Mouse (Mus musculus) cortical plate, adult 2 months (tissue): ENCODE measurements around the gene Vmn1r36. TPM values are rescaled to one million over a fixed set of nuclear protein-coding genes. Genes with fewer than 3 reads are reported as not detected.
"Not testable (repeated sequence)": the region's sequence is repeated elsewhere in the genome, so short reads cannot be mapped to it uniquely, and the experiment has no call there.

Experiments
- H3K27ac ChIP-seq: fragments of 200-500 bp; 2 replicates; pipeline ENCODE4 v1.5.1; 2012; ENCODE audit warnings: low read length, control low read depth, inconsistent platforms; ENCODE audit not compliant: insufficient read depth
- H3K4me1 ChIP-seq: fragments of 200-500 bp; 2 replicates; pipeline ENCODE4 v1.6.1; 2011; ENCODE audit warnings: low read length; ENCODE audit not compliant: control insufficient read depth, insufficient read depth
- H3K4me3 ChIP-seq: fragments of 200-500 bp; 2 replicates; pipeline ENCODE4 v1.5.1; 2011; ENCODE audit warnings: mild to moderate bottlenecking, low read length, control low read depth; ENCODE audit not compliant: insufficient read depth
- CTCF ChIP-seq: fragments of 200-500 bp; IDR thresholded peaks from 2 replicates; pipeline ENCODE4 v1.5.1; 2011; ENCODE audit warnings: mild to moderate bottlenecking, control low read depth, low read length; ENCODE audit not compliant: insufficient read depth; ENCODE audit errors: extremely low read depth
- POLR2A ChIP-seq: fragments of 200-500 bp; IDR thresholded peaks from 2 replicates; pipeline ENCODE4 v1.6.1; 2011; ENCODE audit warnings: mild to moderate bottlenecking, low read length, control low read depth; ENCODE audit not compliant: insufficient read depth; ENCODE audit errors: extremely low read depth
- polyA plus RNA-seq: library from polyadenylated mRNA; depleted of rRNA; stranded (reverse); fragments of >200 nt; gene quantifications from 2 replicates; pipeline ENCODE4 v1.2.3, GENCODE M21; 2012; rRNA removed

The Vmn1r36 gene
- polyA plus RNA-seq = not detected in 2 replicates

DNA sequence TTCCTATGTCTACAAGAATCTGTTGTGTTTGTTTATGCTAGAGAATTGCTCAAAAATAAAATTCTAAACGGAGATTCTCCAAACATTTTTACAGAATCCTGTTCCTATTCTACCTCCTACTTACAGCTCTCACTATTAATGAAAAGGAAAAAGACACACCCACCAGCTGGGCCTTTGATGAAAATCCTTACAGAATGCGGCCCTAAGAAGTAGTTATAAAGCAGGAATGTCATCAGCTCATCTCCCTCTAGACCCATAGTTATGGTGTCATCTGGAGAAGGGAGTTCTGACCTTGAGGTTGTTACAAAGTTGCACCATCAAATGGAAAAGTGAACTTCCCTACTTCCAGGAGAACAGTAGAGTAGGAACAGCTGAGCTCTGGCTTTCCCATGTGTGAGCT is at the start of gene Vmn1r36:
TSS of gene Vmn1r36 (minus strand) at position 101 of the 400 bp plus-strand sequence.
- H3K4me3 ChIP-seq, H3K27ac ChIP-seq, H3K4me1 ChIP-seq: not testable (repeated sequence)

DNA sequence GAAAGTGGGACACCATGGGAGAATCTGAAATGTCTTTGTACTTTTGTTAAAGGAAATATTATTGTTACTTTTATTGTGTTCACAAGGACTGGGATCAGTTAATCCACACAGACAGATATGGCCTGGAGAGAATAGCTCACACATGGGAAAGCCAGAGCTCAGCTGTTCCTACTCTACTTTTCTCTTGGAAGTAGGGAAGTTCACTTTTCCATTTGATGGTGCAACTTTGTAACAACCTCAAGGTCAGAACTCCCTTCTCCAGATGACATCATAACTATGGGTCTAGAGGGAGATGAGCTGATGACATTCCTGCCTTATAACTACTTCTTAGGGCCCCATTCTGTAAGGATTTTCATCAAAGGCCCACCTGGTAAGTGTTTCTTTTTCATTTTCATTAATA is 10.1 kb upstream of the Vmn1r36 start, which contains the start of gene Vmn1r37:
TSS of gene Vmn1r37 (plus strand) at position 301 of the 400 bp plus-strand sequence.
- not testable (repeated sequence) for H3K4me1 ChIP-seq, H3K27ac ChIP-seq, H3K4me3 ChIP-seq

DNA sequence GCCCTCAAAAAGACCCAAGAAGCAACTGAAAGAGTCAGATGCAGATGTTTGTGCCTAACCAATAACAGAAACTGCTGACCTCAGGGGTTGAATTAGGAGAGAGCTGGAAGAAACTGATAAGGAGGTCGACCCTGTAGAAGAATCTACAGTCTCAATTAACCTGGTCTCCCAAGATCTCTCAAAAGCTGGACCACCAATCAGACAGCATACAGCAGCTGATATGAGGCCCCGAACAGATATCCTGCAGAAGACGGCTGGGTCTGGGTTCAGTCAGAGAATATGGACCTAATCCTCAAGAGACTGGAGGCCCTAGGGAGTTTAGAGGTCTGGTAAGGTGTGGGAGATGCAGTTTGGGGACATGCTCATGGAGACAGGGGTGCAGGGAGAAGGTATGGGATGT is 5.1 kb downstream of the Vmn1r36 start:
- Histone ChIP-seq H3K4me3 (no peak overlapping the region), H3K4me1 (no peaks in the 10 kb centered on the region), H3K27ac (no peak overlapping the region)
- TF ChIP-seq CTCF = no peak
- no peak for TF ChIP-seq POLR2A

DNA sequence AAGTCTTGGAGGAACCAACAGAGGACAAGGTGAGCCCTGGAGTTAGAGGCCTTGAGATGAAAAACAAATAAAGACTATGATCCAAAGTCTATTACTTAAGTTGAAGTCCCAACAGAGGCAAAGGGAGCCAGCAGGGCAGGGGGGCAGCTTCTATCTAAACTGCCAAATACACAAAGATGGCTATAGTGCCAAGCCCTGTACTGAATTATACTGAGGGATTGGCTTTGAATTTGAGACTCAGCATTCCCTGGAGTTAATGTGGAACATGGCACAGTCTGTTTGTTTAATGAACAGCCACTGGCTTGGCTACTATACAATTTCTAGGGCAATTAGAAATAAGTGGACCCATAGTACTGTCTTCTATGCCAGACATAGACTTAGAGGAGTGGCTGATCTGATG is 10.1 kb downstream of the Vmn1r36 start:
- no peak overlapping the region for H3K4me3 ChIP-seq
- H3K4me1 ChIP-seq = no peaks in the 10 kb centered on the region
- no peak overlapping the region for H3K27ac ChIP-seq
- no peak for TF ChIP-seq CTCF

DNA sequence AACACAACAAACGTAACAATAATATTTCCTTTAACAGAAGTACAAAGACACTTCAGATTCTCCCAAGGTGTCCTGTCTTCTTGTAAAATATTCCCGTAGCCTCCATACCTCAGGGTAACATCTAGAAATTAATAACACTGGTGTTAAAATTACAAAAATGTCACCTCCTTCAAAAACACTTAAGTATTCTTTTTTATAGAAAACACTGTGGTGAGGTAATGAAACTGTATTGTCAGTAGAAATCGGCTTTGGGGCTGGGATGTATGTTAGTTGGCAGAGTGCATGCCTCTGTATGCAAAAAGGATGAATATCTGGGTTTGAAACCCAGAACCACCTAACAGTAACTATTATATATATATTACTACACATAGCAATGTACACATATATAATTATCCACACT is 33.2 kb downstream of the Vmn1r36 start, which contains the start of gene Vmn1r35:
TSS of gene Vmn1r35 (minus strand) at position 101 of the 400 bp plus-strand sequence.
- Histone ChIP-seq H3K4me3 (no peak within 1 kb of the TSS), H3K27ac (no peak within 1 kb of the TSS), H3K4me1 (no peaks in the 10 kb centered on the region)
- TF ChIP-seq CTCF (no peak), POLR2A (no peak)

Other genes with a start within 250 kb of the Vmn1r36 start
- 11.7 and 11.8 TPM in 2 replicates for gene Mad2l1, start 183.8 kb downstream of the Vmn1r36 start, polyA plus RNA-seq
- 0.04 TPM in 1 of 2 replicates, not detected in the other for gene Vmn1r32, start 159.1 kb downstream of the Vmn1r36 start, polyA plus RNA-seq
- gene Vmn1r33, start 100.9 kb downstream of the Vmn1r36 start, polyA plus RNA-seq = not detected in 2 replicates
- not detected in 2 replicates for gene Vmn1r34, start 75.3 kb downstream of the Vmn1r36 start, polyA plus RNA-seq
- gene Vmn1r35, start 33.3 kb downstream of the Vmn1r36 start, polyA plus RNA-seq = not detected in 2 replicates
- not detected in 2 replicates for gene Vmn1r37, start 10.2 kb upstream of the Vmn1r36 start, polyA plus RNA-seq
- gene Vmn1r38, start 63.5 kb upstream of the Vmn1r36 start, polyA plus RNA-seq = not detected in 2 replicates
- not detected in 2 replicates for gene Vmn1r39, start 91.4 kb upstream of the Vmn1r36 start, polyA plus RNA-seq
- gene Gng12, start 177.2 kb upstream of the Vmn1r36 start, polyA plus RNA-seq = 55.5 and 58.7 TPM in 2 replicates